Mouse (Mus musculus) cerebral cortex, adult 2 months (tissue): ENCODE data around the gene Clec12b.

Source experiments
- WGBS: fragments of 180-500 bp; shearing (Covaris S2); methylation state at CpG from one replicate; pipeline ENCODE4 v1.1.7; 2018; 5-methylcytosine and 5-hydroxymethylcytosine counted together

Gene Clec12b

GRCm38 (mm10) chr6:129385774-129386173 lies at the start of gene Clec12b:
TSS of gene Clec12b (minus strand) at chr6:129385874.
- 85% methylated on average over 2 of the region's 2 CpGs for WGBS

GRCm38 (mm10) chr6:129434239-129434638 lies 48.6 kb upstream of the Clec12b start:
- 56% methylated on average over 5 of the region's 5 CpGs for WGBS

- WGBS, result 80% methylated on average over 4 of the region's 4 CpGs
Measured at GRCm38 (mm10) chr6:129427281-129427680, 41.6 kb upstream of the Clec12b start.

GRCm38 (mm10) chr6:129425812-129426211 lies 40.1 kb upstream of the Clec12b start:
- 55% methylated on average over 5 of the region's 5 CpGs for WGBS

DNA sequence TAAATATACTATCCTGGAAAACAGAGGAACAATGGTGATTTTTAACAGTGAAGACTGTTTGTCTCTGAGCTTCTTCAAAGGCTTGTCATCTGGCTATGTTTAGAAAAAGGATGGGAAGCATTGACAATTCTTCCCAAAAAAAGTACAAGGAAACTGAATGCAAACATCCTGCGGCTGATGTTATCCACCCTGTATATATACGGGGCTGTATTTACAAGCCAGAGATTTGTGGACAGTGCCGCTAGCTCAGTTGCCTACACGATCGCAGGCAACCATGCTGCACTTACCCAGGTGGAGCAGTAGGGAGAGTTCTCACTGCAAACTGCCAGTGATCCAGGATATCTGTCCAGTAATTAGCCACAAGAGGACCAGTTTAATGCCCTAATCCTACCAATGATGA lies 39.5 kb upstream of the Clec12b start:
- WGBS, result 69% methylated on average over 5 of the region's 5 CpGs

DNA sequence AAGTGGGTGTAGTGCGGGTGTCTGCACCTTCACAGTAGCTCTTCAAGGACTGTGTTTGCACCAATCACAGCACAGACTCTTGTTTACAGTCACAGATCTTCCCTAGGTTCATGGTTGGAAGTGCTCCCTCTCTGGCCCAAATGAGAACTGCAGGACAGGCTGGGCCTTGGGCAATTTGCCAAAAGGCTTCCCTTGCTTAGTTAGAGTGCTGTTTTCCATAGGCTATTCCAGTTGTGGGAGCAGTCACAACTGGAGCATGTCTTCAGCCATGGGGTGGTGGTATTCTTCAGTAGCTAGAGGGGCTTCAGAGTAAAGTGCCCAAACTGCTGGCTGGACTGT lies 38.0 kb upstream of the Clec12b start:
- WGBS, result 35% methylated on average over 1 of the region's 1 CpGs

- 50% methylated on average over 4 of the region's 4 CpGs for WGBS
Measured at GRCm38 (mm10) chr6:129423040-129423733, 37.5 kb upstream of the Clec12b start.

- WGBS, result 94% methylated on average over 3 of the region's 3 CpGs
Measured at GRCm38 (mm10) chr6:129422311-129422710, 36.6 kb upstream of the Clec12b start.

GRCm38 (mm10) chr6:129414177-129414576 lies 28.5 kb upstream of the Clec12b start:
- WGBS, result 90% methylated on average over 1 of the region's 1 CpGs

GRCm38 (mm10) chr6:129408562-129408961 lies 22.9 kb upstream of the Clec12b start, which contains the start of gene Clec9a:
TSS of gene Clec9a (plus strand) at chr6:129408862.
- 95% methylated on average over 2 of the region's 2 CpGs for WGBS

DNA sequence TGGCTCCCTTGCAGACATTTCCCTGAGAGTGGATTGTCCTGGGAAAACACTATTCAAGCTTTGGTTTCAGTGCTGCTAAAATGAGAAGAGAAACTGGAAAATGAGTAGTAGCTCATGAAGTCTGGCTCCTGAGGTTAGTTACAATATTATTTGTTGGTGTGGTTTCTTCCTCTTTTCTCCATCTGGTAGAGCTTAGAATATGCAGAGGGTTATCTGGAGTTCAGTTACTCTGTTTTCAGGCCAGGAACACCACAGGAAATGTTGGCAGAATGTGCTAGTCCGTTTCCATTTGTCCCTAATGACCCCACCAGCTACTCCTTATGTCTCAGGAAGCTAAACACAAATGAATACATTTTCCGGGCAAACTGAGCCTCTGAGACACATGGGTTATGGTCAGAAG lies 21.6 kb upstream of the Clec12b start:
- 54% methylated on average over 2 of the region's 2 CpGs for WGBS

DNA sequence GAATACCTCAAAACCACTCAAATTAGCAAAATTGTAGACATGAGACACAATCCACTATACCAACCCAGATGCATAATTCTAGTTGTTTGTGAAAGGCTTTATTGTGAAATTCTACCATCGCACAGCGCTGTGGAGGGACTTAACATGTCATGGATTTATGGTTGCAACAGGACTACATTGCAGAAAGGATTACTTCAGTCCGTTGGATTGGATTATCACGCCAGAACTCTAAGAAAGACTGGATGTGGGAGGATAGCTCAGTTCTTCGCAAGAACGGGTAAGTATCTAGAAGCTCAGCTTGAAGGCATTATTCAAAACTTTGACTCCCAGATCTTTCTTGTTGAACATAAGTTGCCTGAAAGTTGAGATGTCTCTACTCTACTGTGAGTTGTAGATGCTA lies 17.7 kb upstream of the Clec12b start:
- WGBS, result 84% methylated on average over 6 of the region's 6 CpGs

GRCm38 (mm10) chr6:129402404-129402803 lies 16.7 kb upstream of the Clec12b start:
- 83% methylated on average over 2 of the region's 2 CpGs for WGBS

DNA sequence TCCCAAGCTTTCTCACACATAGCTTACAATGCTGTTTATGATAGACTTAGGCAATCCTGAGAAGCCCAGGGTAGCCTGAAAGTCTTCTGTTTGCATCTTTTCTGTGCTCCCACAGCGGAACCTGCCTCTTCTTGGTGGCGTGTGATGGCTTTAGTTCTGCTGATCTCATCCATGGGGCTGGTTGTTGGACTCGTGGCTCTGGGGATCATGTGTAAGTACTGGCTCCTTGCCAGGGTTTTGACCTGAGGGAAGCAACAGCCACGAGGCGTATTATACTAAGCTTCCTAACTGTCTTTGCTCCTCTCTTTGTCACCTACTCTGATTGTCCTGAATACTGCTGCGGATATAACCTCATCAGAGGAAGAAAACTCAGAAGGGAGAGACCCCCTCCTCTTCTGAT lies 14.3 kb upstream of the Clec12b start:
- WGBS, result 63% methylated on average over 6 of the region's 6 CpGs

DNA sequence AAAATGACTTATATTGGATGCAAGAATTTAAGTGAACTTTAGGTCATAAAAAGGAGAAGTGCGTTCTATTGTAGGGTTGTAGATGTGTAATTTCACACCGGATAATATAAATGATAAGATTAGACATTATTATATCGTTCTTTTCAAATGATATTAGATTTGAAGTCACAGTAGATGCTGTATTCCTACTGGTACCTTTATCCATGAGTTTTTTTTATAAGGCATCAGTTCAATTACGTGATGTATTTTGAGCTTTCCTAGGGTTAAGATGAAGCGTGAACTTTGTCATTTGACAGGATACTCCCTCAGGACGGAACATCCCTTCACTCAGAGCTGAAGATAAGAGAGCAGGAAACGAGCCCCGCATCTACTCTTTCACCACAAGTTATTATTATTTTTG lies 11.3 kb upstream of the Clec12b start, which contains the start of gene Clec1b:
TSS of gene Clec1b (plus strand) at position 301 of the 400 bp plus-strand sequence.
- 89% methylated on average over 8 of the region's 8 CpGs for WGBS

- WGBS, result 81% methylated on average over 6 of the region's 6 CpGs
Measured at GRCm38 (mm10) chr6:129393732-129394131, 8.1 kb upstream of the Clec12b start.

- 21% methylated on average over 2 of the region's 2 CpGs for WGBS
Measured at GRCm38 (mm10) chr6:129393087-129393720, 7.5 kb upstream of the Clec12b start.

GRCm38 (mm10) chr6:129385000-129385399 lies 674 bp downstream of the Clec12b start:
- 64% methylated on average over 4 of the region's 4 CpGs for WGBS

DNA sequence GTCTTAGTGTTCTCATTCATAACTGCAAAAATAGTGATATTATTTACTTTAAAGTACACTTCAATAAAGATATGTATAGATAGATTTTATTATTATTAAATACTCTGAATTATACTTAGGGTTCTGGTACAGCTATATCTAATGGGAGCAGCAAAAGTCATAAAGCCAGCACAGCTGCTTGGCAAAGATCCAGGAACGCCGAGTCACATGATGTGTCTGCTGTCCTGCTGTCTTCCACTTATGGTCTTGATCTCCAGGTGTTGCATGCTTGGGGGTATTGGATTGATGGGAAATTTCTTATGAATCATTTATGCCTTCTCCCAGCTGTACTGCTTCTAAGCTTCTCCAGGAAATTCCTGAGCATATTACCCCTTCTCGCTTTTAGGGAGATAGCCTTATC lies 2.2 kb downstream of the Clec12b start:
- 74% methylated on average over 3 of the region's 3 CpGs for WGBS

- 85% methylated on average over 1 of the region's 1 CpGs for WGBS
Measured at GRCm38 (mm10) chr6:129381736-129382135, 3.9 kb downstream of the Clec12b start.

- WGBS, result 52% methylated on average over 4 of the region's 4 CpGs
Measured at GRCm38 (mm10) chr6:129380454-129380853, 5.2 kb downstream of the Clec12b start.

DNA sequence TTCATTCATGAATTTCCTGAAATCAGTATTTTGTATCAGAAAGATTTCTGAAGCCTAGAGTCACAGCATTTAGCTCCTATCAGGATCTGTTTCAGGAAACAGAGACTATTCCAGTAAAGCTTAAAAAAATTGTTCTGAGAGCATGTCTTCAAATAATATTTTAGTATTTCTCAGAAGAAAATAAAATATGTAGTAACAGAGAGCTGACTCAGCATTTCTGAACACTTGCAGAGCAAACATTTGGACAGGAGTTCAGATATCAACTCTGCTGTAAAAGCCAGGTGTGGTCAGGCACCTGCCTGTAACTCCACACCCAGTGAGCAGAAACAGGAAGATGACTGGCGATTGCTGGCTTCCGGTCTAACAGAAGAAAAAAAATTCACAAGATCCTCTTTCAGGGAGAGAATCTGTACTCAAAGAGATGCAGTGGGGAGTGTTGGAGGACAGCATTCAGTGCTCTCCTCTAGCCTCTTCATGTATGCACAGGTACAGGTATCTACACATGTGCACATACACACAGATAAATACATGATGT lies 10.7 kb downstream of the Clec12b start:
- 72% methylated on average over 2 of the region's 2 CpGs for WGBS
